Mouse (Mus musculus) monocyte, adult 2 months (primary cell): ENCODE results near the gene Sprr2a2.
"Not testable (repeated sequence)": the region's sequence is repeated elsewhere in the genome, so short reads cannot be mapped to it uniquely, and the experiment has no call there.

Experiments used
- DNase-seq, 2 experiments: peaks; one replicate each; pipeline ENCODE4 v3.0.0; 2022; ENCODE audit warnings: low spot score in 2 of 2, low read depth in 1 of 2

Sprr2a2 gene

GRCm38 (mm10) chr3:92215569-92215968, at the start of gene Sprr2a2, which contains the start of gene Sprr2a1:
Gene Sprr2a2 (plus strand): TSS chr3:92215920.
Gene Sprr2a1 (plus strand): TSS chr3:92215799.
- not testable (repeated sequence) for DNase-seq

- no peak for DNase-seq
These were observed 45.9 kb upstream of the Sprr2a2 start for GRCm38 (mm10) chr3:92169847-92170246.

GRCm38 (mm10) chr3:92176880-92177279, 38.8 kb upstream of the Sprr2a2 start:
- DNase-seq, result no peak

GRCm38 (mm10) chr3:92195512-92196200, 20.1 kb upstream of the Sprr2a2 start:
- no peak for DNase-seq

- not testable (repeated sequence) for DNase-seq
These were observed 4.4 kb upstream of the Sprr2a2 start for GRCm38 (mm10) chr3:92211133-92211925.

GRCm38 (mm10) chr3:92212059-92212458, 3.7 kb upstream of the Sprr2a2 start:
- not testable (repeated sequence) for DNase-seq

GRCm38 (mm10) chr3:92213651-92214050, 2.1 kb upstream of the Sprr2a2 start:
- not testable (repeated sequence) for DNase-seq

- DNase-seq, result not testable (repeated sequence)
These were observed 3.3 kb downstream of the Sprr2a2 start for GRCm38 (mm10) chr3:92219031-92219430.

GRCm38 (mm10) chr3:92223708-92224107, 8.0 kb downstream of the Sprr2a2 start:
- not testable (repeated sequence) for DNase-seq

- DNase-seq, result not testable (repeated sequence)
These were observed 11.7 kb downstream of the Sprr2a2 start for GRCm38 (mm10) chr3:92227410-92227809.

- DNase-seq, result not testable (repeated sequence)
These were observed 20.9 kb downstream of the Sprr2a2 start for GRCm38 (mm10) chr3:92236463-92237189.

- not testable (repeated sequence) for DNase-seq
These were observed 23.0 kb downstream of the Sprr2a2 start for GRCm38 (mm10) chr3:92238736-92239135.

GRCm38 (mm10) chr3:92239197-92239596, 23.5 kb downstream of the Sprr2a2 start:
- DNase-seq, result not testable (repeated sequence)

- not testable (repeated sequence) for DNase-seq
These were observed 29.1 kb downstream of the Sprr2a2 start for GRCm38 (mm10) chr3:92244833-92245232.

GRCm38 (mm10) chr3:92246245-92246644, 30.5 kb downstream of the Sprr2a2 start:
- not testable (repeated sequence) for DNase-seq

GRCm38 (mm10) chr3:92248494-92248893, 32.8 kb downstream of the Sprr2a2 start:
- not testable (repeated sequence) for DNase-seq

GRCm38 (mm10) chr3:92250450-92250849, 34.7 kb downstream of the Sprr2a2 start:
- not testable (repeated sequence) for DNase-seq

GRCm38 (mm10) chr3:92253860-92254259, 38.1 kb downstream of the Sprr2a2 start:
- DNase-seq, result not testable (repeated sequence)

- DNase-seq, result not testable (repeated sequence)
These were observed 42.8 kb downstream of the Sprr2a2 start for GRCm38 (mm10) chr3:92258526-92258925.

GRCm38 (mm10) chr3:92263462-92263861, 47.7 kb downstream of the Sprr2a2 start:
- not testable (repeated sequence) for DNase-seq

GRCm38 (mm10) chr3:92271414-92271985, 55.8 kb downstream of the Sprr2a2 start:
- not testable (repeated sequence) for DNase-seq
